Mouse (Mus musculus) macrophage (primary cell): ENCODE results near the gene Bdkrb2. TPM values are rescaled to one million over a fixed set of nuclear protein-coding genes. Genes with fewer than 3 reads are reported as not detected.

Source experiments
- H3K27ac ChIP-seq: fragments of 350-480 bp; formaldehyde crosslinking; 2 replicates; pipeline ENCODE4 v1.9.0; 2021
- H3K36me3 ChIP-seq: fragments of 350-480 bp; formaldehyde crosslinking; 2 replicates; pipeline ENCODE4 v1.9.0; 2021; ENCODE audit errors: inconsistent target
- H3K4me3 ChIP-seq: fragments of 350-480 bp; formaldehyde crosslinking; 2 replicates; pipeline ENCODE4 v1.9.0; 2021; ENCODE audit errors: inconsistent target
- H3K79me2 ChIP-seq: fragments of 350-480 bp; formaldehyde crosslinking; 2 replicates; pipeline ENCODE4 v1.9.0; 2021; ENCODE audit errors: inconsistent target
- WGBS: methylation state at CpG from one replicate; pipeline ENCODE4 v1.1.7; 2026; ENCODE audit warnings: inconsistent platforms; ENCODE audit not compliant: missing documents; 5-methylcytosine and 5-hydroxymethylcytosine counted together
- polyA plus RNA-seq: library from polyadenylated mRNA; stranded (reverse); fragments of 250-400 nt; gene quantifications from 3 replicates; pipeline ENCODE4 v1.2.4, GENCODE M21; 2018; ENCODE audit warnings: inconsistent platforms

The Bdkrb2 gene
- polyA plus RNA-seq, 1 experiment from 2014 or later: not detected

- H3K27ac ChIP-seq: no peak overlapping the region
- peaks cover 72% of the 10 kb centered on the region for H3K36me3 ChIP-seq
- H3K79me2 ChIP-seq: no peaks in the 10 kb centered on the region
- WGBS: 99% methylated on average over 13 of the region's 13 CpGs
- H3K4me3 ChIP-seq: no peak overlapping the region
Measured at GRCm38 (mm10) chr12:105634374-105635067, 71.5 kb downstream of the Bdkrb2 start.

- H3K4me3 ChIP-seq: no peak overlapping the region
Measured at GRCm38 (mm10) chr12:105636551-105636950, 73.5 kb downstream of the Bdkrb2 start.

DNA sequence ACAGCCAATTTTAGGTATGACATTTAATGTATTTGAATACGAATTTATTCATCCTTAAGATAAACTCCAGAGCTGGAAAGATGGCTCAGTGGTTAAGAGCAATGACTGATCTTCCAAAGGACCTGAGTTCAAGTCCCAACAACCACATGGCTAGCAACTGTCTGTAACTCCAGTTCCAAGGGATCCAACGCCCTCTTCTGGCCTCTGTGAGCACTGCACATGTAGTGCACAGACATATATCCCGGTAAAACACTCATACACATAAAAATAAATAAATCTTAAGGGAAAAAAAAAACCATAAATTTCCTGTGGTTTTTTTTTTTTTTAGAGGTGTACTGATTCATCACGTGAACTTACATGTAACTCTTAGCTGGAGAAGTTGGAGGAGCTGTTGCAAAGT lies 74.5 kb downstream of the Bdkrb2 start:
- Histone ChIP-seq H3K79me2 (no peaks in the 10 kb centered on the region), H3K27ac (no peak overlapping the region), H3K36me3 (peaks cover 93% of the 10 kb centered on the region), H3K4me3 (no peak overlapping the region)
- WGBS: 85% methylated on average over 4 of the region's 4 CpGs

More at GRCm38 (mm10) chr12:105636551-105636950, 73.5 kb downstream of the Bdkrb2 start:
- Histone ChIP-seq H3K36me3 (peaks cover 92% of the 10 kb centered on the region), H3K27ac (no peak overlapping the region), H3K79me2 (no peaks in the 10 kb centered on the region)
- WGBS: 97% methylated on average over 8 of the region's 9 CpGs

DNA sequence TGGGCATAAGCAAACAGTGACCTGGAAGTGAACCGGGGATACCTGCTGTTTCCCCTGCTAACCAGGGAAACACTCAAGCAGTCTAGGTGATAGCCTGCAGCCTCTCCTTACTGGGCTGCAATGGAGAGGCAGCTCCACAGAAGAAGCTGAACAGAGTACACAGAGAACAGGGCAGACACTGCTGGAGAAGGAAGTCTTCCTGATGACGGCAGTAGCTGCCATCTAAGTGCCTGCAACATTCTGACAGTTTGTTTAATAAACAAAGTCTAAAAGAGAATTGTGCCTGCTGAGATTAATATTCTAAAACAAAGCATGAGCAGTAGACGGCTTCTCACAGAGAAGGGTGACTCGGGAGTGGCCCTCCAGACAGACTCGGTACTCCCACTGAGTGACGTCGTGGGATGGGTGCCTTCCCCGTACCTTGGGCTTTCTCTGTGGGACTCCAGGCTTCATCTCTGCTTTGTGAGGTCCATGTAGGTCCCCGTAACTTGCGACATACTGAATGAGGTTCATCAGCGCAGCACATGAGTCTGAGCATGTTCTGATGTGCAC lies 79.8 kb downstream of the Bdkrb2 start:
- 92% methylated on average over 10 of the region's 11 CpGs for WGBS
- Histone ChIP-seq H3K36me3 (peaks cover 97% of the 10 kb centered on the region), H3K4me3 (no peak overlapping the region), H3K79me2 (no peaks in the 10 kb centered on the region), H3K27ac (no peak overlapping the region)

Other genes starting within 250 kb of the Bdkrb2 start
- not detected in 3 replicates for gene Tunar, start 229.4 kb upstream of the Bdkrb2 start, polyA plus RNA-seq
- gene D430019H16Rik, start 109.4 kb upstream of the Bdkrb2 start, polyA plus RNA-seq: not detected in 3 replicates
- gene Bdkrb1, start 39.9 kb downstream of the Bdkrb2 start, polyA plus RNA-seq: not detected in 3 replicates
- gene Gskip, start 121.6 kb downstream of the Bdkrb2 start, polyA plus RNA-seq: 14.1 to 17.9 TPM (median 17.7 TPM) in 3 replicates
- gene Atg2b, start 122.0 kb downstream of the Bdkrb2 start, polyA plus RNA-seq: 12.7 to 15.8 TPM (median 15.7 TPM) in 3 replicates
- gene Ak7, start 142.8 kb downstream of the Bdkrb2 start, polyA plus RNA-seq: not detected in 3 replicates
- gene Papola, start 221.5 kb downstream of the Bdkrb2 start, polyA plus RNA-seq: 86.0 to 118 TPM (median 97.4 TPM) in 3 replicates